Mouse (Mus musculus) heart, embryonic 10.5 days (tissue): ENCODE data around the gene Prss48. TPM values are rescaled to one million over a fixed set of nuclear protein-coding genes. Genes with fewer than 3 reads are reported as not detected.

Experiments
- DNase-seq: peaks from one replicate; pipeline ENCODE4 v3.0.0-alpha.2; 2017; ENCODE audit warnings: low spot score
- H3K27ac ChIP-seq: fragments of 300-500 bp; sonication (generic); 2 replicates; pipeline ENCODE4 v1.5.1; 2016; ENCODE audit warnings: mild to moderate bottlenecking
- H3K27me3 ChIP-seq: fragments of 300-500 bp; sonication (generic); 2 replicates; pipeline ENCODE4 v1.6.1; 2016; ENCODE audit warnings: mild to moderate bottlenecking; ENCODE audit not compliant: poor library complexity, insufficient read depth, severe bottlenecking
- H3K36me3 ChIP-seq: fragments of 300-500 bp; sonication (generic); 2 replicates; pipeline ENCODE4 v1.6.1; 2016; ENCODE audit warnings: mild to moderate bottlenecking, moderate library complexity
- H3K4me1 ChIP-seq: fragments of 300-500 bp; sonication (generic); 2 replicates; pipeline ENCODE4 v1.6.1; 2016; ENCODE audit warnings: mild to moderate bottlenecking
- H3K4me3 ChIP-seq: fragments of 300-500 bp; sonication (generic); 2 replicates; pipeline ENCODE4 v1.5.1; 2016; ENCODE audit warnings: mild to moderate bottlenecking, moderate library complexity
- H3K9me3 ChIP-seq: fragments of 300-500 bp; sonication (generic); 2 replicates; pipeline ENCODE4 v1.6.1; 2016; ENCODE audit warnings: mild to moderate bottlenecking, moderate library complexity
- WGBS: fragments of 180-500 bp; shearing (Covaris S2); methylation state at CpG from one replicate; pipeline ENCODE4 v1.1.7; 2016; 5-methylcytosine and 5-hydroxymethylcytosine counted together
- polyA plus RNA-seq: library from polyadenylated mRNA; unstranded; fragments of >200 nt; fragmentation: Nextera tagmentation; extraction: Ambion mirVana; gene quantifications from 2 replicates; pipeline ENCODE4 v1.2.1, GENCODE M21; 2016

The Prss48 gene
- polyA plus RNA-seq, 1 experiment from 2014 or later: not detected

DNA sequence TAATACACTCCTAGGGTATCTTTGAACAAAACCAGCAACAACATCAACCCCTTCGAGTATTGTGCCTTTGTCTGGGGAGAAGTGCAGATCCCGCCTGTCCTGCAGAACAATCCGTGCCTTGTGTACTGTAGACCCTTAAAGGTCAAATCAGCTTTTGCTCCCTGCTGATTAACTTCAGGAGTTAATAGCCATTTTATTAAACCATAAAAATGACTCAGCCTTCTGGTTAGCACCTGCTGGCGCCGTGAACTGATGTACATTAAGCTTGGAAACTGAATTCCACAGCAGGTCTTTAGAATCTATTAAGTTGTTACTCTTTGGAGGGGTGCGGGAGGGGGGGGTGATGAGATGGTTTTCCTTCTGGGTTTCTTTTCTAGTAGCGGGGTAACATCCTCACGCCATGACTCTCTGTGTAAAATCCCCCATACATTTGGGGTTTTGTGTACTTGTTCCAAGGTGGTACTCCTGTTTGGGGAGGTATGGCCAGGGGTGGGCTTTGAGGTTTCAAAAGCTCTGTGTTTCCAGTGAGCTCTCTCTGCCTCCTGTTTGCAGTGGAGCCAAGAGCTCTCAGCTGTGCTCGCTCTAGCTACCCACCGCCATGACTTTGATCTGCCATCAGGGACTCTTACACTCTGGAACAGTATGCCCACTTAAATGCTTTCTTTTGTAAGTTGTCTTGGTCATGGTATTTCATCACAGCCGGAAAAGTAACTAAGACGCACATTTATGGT, 21.9 kb upstream of the Prss48 start:
- no peaks in the 10 kb centered on the region for H3K9me3 ChIP-seq
- H3K4me1 ChIP-seq: peaks cover 11% of the 10 kb centered on the region; the same call in 1 of the 2 replicates
- H3K27ac ChIP-seq: no peak overlapping the region
- peaks cover 49% of the 10 kb centered on the region; the same call in 1 of the 2 replicates for H3K27me3 ChIP-seq
- H3K4me3 ChIP-seq: no peak overlapping the region
- WGBS: 91% methylated on average over 12 of the region's 12 CpGs
- 0 out of 2 replicates have a peak, but pooled peaks cover 3% of the 10 kb centered on the region for H3K36me3 ChIP-seq
- DNase-seq: no peak

DNA sequence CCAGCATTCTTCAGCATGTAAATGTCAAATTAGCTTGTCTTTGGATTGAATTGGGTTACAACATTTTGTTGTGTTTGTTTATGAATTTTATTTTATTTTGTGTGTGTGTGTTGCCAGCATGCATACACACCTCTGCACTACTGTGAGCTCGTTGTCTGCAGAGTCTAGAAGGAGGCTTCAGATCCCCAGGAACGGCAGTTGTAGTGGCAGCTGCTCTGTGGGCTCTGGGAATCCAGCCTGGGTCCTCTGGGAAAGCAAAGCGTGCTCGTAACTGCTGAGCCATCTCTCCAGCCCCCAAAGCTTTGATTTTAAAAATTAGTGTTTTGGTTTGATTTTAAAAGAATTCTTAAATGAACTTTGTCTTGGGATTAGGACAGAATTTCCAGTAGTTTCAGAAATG, 19.4 kb upstream of the Prss48 start:
- peak; percentile 0 for DNase-seq
- H3K4me1 ChIP-seq: no peaks in the 10 kb centered on the region
- H3K27me3 ChIP-seq: peaks cover 49% of the 10 kb centered on the region; the same call in 1 of the 2 replicates
- no peak overlapping the region for H3K4me3 ChIP-seq
- 0 out of 2 replicates have a peak, but pooled peaks cover 3% of the 10 kb centered on the region for H3K36me3 ChIP-seq
- no peaks in the 10 kb centered on the region for H3K9me3 ChIP-seq
- 93% methylated on average over 4 of the region's 4 CpGs for WGBS
- H3K27ac ChIP-seq: no peak overlapping the region

DNA sequence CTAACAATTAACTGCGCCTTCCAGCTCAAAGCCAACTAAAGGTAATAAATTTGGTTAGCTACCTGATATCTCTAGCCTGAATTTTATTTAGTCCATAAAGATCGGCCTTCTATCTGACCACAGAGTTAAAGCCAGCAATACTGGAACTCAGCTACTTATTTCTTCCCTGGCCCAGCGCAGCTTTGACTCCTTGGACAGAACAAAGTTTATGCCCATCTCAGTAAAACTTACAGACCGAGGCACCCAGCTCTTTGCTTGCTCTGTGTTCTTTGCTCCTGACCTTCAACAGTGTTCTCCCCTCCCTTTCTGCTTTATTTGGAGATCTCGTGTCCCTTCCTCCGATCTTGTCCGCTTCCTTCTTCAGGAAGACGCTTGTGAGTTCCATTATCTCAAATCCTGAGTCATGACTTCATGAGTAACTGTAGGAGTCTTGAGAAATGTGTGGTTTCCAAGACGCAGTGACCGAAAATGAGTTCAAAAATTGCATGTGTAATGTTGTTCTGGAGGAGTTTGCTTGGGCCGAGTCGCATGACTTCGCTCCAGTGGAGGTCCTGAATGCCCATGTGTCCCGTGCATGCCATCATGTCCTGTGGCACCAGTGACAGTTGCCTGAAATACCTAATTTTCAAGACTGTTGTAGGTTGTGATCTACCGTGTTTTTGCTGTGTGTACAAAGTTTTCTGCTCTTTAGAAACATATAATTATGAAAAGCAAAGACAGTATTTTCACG, 18.8 kb upstream of the Prss48 start:
- peak; percentile 64 for DNase-seq
- Histone ChIP-seq H3K27ac (no peak overlapping the region), H3K9me3 (no peaks in the 10 kb centered on the region), H3K36me3 (0 out of 2 replicates have a peak, but pooled peaks cover 3% of the 10 kb centered on the region), H3K27me3 (peaks cover 47% of the 10 kb centered on the region), H3K4me1 (no peaks in the 10 kb centered on the region), H3K4me3 (no peak overlapping the region)
- 79% methylated on average over 16 of the region's 16 CpGs for WGBS

DNA sequence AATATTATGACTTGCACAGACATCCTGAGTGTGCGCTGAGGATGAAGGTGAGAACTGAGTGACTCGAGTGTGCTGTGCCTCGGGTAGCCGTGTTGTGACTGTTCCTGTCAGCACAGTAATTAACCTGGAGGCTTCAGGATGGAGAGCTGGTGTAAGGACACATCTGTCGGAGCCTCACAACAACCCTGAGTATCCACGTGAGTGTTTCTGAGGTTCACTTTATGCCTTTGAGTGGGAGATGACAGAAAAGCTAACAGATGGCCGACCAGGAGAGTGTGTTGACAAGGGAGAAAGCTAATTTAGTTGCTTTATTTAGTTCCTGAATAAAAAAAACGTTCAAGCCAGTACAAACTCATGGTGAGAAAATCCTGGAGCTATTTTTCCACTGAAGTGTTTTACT, 15.2 kb upstream of the Prss48 start:
- no peak overlapping the region for H3K27ac ChIP-seq
- no peaks in the 10 kb centered on the region for H3K4me1 ChIP-seq
- no peaks in the 10 kb centered on the region for H3K9me3 ChIP-seq
- 38% methylated on average over 8 of the region's 8 CpGs for WGBS
- DNase-seq: peak; percentile 86
- no peaks in the 10 kb centered on the region for H3K36me3 ChIP-seq
- peaks cover 57% of the 10 kb centered on the region for H3K27me3 ChIP-seq
- no peak overlapping the region for H3K4me3 ChIP-seq

DNA sequence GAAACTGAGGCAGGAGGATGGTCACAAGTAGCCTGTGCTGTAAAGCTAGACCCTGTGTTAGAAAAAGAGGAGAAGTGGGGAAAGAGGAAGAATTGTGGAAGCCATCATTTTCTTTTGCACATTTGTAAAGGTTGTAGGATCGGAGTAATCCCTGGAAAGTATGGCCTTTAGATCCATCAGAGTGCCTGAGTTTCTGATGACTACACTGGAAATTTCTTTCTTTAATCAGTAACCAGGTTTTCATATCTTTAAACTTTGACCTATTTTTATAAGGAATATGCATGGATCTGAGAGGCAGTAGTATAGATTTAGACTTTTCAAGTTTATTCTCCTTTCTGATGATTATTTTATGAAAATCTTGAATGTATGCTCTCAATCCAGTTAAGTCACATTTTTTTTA, 14.7 kb upstream of the Prss48 start:
- H3K4me1 ChIP-seq: peaks cover under 1% of the 10 kb centered on the region; the same call in 1 of the 2 replicates
- DNase-seq: no peak
- no peak overlapping the region for H3K4me3 ChIP-seq
- H3K27me3 ChIP-seq: peaks cover 62% of the 10 kb centered on the region
- H3K27ac ChIP-seq: no peak overlapping the region
- no peaks in the 10 kb centered on the region for H3K36me3 ChIP-seq
- H3K9me3 ChIP-seq: no peaks in the 10 kb centered on the region
- WGBS: 79% methylated on average over 1 of the region's 1 CpGs

DNA sequence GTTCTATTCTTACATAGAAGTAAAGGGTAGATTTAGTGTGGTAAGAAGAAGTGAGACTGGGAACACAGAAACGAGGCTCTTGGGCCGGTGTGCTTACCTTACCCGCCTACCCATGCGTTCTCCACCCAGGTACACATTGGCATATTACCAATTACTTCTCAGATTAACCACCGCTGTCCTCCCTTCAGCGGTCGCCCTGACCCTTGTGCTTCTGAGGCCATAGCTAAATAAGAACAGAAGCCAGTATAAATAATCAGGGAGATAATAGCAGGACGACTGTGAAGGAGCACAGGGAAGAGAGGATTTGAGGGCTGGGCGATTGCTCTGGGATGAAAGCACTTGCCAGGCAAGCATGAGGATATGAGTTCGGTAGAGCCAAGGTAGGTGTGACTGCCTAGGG, 11.5 kb upstream of the Prss48 start:
- peaks cover 8% of the 10 kb centered on the region for H3K4me1 ChIP-seq
- WGBS: 79% methylated on average over 10 of the region's 10 CpGs
- peaks cover 47% of the 10 kb centered on the region for H3K27me3 ChIP-seq
- H3K4me3 ChIP-seq: no peak overlapping the region
- no peaks in the 10 kb centered on the region for H3K9me3 ChIP-seq
- H3K36me3 ChIP-seq: no peaks in the 10 kb centered on the region
- DNase-seq: no peak
- H3K27ac ChIP-seq: no peak overlapping the region

DNA sequence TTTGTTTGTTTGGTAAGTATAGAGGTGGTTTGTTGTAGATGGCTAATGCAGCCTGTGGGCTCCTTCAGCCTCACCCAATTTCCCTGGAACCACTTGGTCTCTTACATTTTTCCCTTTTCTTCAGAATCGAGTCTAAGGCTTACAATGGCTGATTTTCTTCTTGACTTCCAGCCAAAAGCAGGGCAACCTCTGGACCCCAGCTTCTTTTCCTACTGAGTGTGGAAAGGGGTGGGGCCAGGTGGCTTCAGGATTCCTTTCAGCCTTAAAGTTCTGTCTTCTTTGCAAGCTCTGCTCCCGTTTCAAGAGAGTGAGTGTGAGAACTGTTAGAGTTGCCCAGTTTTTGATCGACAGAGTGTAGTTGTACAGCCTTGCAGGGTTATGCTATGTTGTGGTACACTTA, 9.5 kb upstream of the Prss48 start:
- Histone ChIP-seq H3K27me3 (peaks cover 47% of the 10 kb centered on the region), H3K4me1 (peaks cover 8% of the 10 kb centered on the region), H3K9me3 (no peaks in the 10 kb centered on the region), H3K4me3 (no peak overlapping the region), H3K27ac (no peak overlapping the region), H3K36me3 (peaks cover 8% of the 10 kb centered on the region; the same call in 1 of the 2 replicates)
- no peak for DNase-seq
- WGBS: 64% methylated on average over 3 of the region's 3 CpGs

DNA sequence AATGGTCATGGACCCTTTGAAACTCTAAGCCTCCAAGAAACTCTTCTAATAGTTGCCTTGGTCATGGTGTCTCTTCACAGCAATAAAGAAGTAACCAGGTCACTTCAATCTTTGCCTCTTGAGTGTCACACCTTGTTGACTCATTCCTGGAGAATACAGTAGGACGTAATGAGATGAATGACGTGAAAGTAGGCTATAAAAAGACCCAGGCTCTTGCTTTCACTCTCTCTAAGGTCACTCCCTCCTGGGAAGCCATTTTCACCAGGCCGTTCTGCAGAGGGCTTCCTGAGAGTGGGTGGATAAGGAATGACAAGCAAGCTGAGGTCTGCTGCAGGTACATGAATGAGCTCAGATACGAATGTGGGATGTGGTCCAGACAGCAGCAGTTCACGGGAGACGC, 9.1 kb upstream of the Prss48 start:
- Histone ChIP-seq H3K4me1 (peaks cover 8% of the 10 kb centered on the region), H3K27ac (no peak overlapping the region), H3K36me3 (peaks cover 8% of the 10 kb centered on the region; the same call in 1 of the 2 replicates), H3K9me3 (no peaks in the 10 kb centered on the region), H3K4me3 (no peak overlapping the region), H3K27me3 (peaks cover 47% of the 10 kb centered on the region)
- WGBS: 59% methylated on average over 6 of the region's 6 CpGs
- DNase-seq: no peak

DNA sequence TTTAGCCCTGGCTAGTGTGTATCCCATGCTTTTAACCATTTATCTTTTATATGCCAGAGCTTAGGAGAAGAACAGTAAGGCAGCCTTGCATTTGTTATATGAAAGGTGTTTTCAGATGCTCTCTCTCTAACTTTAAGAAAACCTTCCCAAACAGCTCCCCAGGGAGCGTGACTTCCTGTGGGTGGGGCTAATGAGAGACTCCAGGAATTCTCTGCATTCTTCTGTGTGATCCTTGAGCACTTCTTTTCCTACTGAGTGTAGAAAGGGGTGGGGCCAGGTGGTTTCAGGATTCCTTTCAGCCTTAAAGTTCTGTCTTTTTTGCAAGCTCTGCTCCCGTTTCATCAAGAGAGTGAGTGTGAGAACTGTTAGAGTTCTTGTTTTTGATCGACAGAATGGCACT, 8.3 kb upstream of the Prss48 start:
- H3K27ac ChIP-seq: no peak overlapping the region

DNA sequence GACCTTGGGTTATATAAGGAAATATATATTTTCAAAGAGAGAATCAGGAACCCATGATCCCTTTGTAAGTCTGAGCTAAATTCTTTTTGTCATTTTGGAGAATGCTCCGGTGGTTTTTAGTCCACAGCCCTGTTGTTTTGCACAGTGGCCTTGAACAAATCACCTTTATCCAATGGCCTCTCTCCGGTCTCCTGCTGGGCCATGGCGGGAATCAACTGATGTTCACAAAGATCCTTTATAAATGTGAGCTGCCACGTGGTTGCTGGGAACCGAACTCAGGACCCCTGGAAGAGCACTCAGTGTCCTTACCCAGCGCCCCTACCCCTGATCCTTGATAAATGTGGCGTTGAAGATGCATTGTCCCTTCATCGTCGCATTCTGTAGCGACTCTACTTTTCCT, 2.5 kb upstream of the Prss48 start:
- Histone ChIP-seq H3K27me3 (no peaks in the 10 kb centered on the region), H3K9me3 (0 out of 2 replicates have a peak, but pooled peaks cover 3% of the 10 kb centered on the region), H3K36me3 (peaks cover 8% of the 10 kb centered on the region; the same call in 1 of the 2 replicates), H3K27ac (no peak overlapping the region), H3K4me1 (peaks cover 3% of the 10 kb centered on the region), H3K4me3 (no peak overlapping the region)
- WGBS: 89% methylated on average over 10 of the region's 10 CpGs
- DNase-seq: no peak

More for the DNA sequence above, 8.3 kb upstream of the Prss48 start:
- WGBS: 55% methylated on average over 3 of the region's 3 CpGs
- Histone ChIP-seq H3K27me3 (peaks cover 39% of the 10 kb centered on the region), H3K4me3 (no peak overlapping the region), H3K36me3 (peaks cover 8% of the 10 kb centered on the region; the same call in 1 of the 2 replicates), H3K9me3 (no peaks in the 10 kb centered on the region), H3K4me1 (peaks cover 8% of the 10 kb centered on the region)
- DNase-seq: no peak

DNA sequence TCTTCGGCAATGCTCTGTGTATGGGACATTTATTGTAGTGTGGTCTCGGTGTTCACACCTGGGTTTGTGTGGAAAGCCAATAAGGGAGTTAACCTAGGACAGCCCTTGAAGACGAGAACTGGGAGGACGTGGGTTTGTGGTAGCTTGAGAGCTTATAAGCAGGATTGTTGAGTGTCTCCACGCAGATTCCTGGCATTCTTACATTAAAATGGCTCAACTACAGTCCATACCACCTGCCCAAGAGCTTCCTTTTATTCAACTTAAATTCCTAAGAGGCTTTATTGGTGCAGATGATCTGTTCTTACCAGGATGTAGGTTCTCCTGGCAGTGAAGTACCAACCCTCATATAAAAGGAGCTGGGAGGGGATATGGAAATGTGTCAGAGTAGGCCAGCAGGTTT, 649 bp upstream of the Prss48 start:
- DNase-seq: no peak
- Histone ChIP-seq H3K27me3 (no peaks in the 10 kb centered on the region), H3K4me1 (peaks cover 3% of the 10 kb centered on the region), H3K36me3 (no peaks in the 10 kb centered on the region), H3K9me3 (0 out of 2 replicates have a peak, but pooled peaks cover 3% of the 10 kb centered on the region), H3K4me3 (no peak overlapping the region), H3K27ac (no peak overlapping the region)
- WGBS: 71% methylated on average over 5 of the region's 5 CpGs

DNA sequence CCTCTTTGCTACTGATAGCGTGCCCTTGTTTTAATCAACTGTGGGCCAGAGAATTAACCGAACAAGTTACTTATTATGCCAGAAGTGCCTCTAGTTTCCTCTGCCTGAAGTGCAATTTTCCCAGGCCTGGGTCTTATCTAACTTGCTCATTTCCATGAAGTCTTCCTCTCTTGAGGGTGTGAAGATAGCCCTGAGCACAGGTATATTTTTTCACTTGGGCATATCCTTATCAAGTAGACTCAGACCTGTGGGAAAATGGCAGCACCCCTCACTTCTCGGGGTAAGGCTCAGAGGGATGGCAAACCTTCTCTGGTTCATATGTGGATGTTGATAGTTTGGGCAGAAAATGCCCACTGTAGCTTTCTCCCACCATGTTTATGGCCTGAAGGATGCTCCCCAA, 1.0 kb downstream of the Prss48 start:
- Histone ChIP-seq H3K9me3 (0 out of 2 replicates have a peak, but pooled peaks cover 3% of the 10 kb centered on the region), H3K4me1 (peaks cover 3% of the 10 kb centered on the region), H3K27ac (no peak overlapping the region), H3K36me3 (no peaks in the 10 kb centered on the region), H3K27me3 (no peaks in the 10 kb centered on the region), H3K4me3 (no peak overlapping the region)
- 87% methylated on average over 3 of the region's 3 CpGs for WGBS
- DNase-seq: no peak

DNA sequence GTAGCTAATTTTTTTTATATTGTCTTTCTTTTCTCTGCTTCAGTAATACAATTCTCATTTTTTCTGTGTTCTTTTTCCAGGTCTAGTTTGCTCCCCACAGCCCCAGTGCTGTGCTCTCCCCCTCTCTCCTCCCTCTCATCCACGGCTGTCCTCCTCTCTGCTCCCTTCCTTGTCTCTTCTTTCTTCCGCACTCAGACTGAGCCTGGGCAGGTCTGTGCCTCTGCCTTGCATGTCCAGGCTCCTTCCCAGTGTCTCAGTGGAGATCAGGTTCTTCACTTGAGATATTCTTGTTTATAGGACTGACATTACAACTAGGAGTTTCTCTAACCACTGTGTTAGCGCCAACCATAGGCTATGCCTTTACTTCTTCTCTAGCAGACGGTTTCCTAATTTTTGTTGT, 7.6 kb downstream of the Prss48 start:
- no peak overlapping the region for H3K4me3 ChIP-seq
- H3K4me1 ChIP-seq: peaks cover 32% of the 10 kb centered on the region; the same call in 1 of the 2 replicates
- DNase-seq: no peak
- 69% methylated on average over 4 of the region's 4 CpGs for WGBS
- no peaks in the 10 kb centered on the region for H3K9me3 ChIP-seq
- H3K27ac ChIP-seq: no peak overlapping the region
- no peaks in the 10 kb centered on the region for H3K27me3 ChIP-seq
- no peaks in the 10 kb centered on the region for H3K36me3 ChIP-seq
